Mouse (Mus musculus): Measurements from ENCODE around the gene Atraid.

Atraid gene

DNA sequence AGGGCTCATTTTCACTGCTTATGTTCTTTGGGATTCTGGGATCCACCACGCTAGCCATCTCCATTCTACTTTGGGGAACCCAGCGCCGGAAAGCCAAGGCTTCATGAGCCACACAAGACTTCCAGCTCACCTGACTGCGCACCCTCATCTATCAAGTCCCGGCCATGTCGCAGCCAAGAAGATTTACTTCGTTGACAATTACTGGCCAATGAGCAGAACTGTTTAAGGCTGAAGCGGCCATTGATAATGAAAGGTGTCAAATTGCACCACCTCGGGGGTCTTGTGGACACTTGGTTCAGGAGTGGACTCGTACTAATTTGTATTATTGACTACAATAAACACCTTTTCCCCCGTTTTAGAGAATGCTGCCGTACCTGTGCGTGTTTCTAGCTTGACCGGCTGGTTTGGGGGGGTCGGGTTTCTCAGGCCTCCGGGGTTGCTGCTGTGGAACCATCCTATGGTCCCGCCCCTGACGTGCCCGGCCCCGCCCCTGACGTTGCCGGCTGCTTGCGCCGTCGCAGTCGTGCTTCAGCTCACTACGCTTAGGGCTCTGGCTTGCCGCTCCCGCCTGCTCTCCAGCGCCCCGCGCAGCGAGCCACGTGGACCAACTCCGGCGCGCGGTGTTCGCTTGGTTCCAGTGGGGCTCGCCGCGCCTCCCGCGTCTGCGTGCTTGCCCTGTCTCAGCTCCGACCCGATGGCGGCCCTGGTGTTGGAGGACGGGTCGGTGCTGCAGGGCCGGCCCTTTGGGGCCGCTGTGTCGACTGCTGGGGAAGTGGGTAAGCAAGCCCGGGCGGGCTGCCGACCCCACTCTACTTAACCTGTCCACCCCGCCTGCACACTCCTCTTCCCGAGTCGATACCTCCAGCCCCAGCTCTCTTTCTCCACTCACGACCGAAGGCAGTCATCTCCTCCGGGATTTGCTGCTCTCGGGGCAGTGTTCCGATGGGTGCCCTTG lies 6.4 kb downstream of the Atraid start, which contains the start of gene Cad:
Gene Cad, plus strand, starts transcription at position 520 of the 955 bp plus-strand sequence.
- peak; percentile 96 for DNase-seq

DNA sequence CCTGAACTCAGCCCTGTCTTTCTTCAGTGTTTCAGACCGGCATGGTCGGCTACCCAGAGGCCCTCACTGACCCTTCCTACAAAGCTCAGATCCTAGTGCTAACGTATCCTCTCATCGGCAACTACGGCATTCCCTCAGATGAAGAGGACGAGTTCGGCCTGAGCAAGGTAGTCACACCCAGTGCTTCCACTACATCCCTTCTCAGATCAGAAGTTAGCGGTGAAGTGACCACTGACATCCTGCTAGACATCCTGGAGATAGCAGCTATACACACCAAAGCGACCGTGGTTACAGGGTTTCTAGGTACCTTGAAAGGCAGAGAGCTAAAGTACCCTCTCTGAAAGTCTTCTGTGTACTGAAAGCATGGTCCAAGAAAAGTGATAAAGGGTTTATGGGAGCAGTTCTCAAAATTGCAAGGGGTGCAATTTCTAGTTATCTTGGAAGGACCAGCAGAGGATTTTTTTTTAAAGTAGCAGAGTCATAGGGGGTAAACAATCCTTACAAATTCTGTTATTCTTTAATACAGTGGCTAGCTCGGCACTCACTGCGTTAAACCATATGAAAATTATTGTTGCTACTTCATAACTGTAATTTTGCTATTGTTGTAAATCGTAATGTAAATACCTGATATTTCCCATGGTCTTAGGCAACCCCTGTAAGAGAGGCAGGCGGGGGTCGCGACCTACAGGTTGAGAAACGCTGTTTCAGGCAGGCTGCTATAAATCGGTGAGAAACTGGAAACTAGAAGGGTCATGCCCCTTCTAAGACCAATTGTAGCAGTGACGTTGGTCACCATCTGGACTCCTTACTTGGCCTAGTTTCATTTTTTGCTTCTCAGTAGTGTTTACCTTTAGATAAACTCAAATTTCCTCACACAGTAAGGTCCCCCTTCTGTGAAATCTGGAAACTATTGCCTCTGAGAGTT lies 7.4 kb downstream of the Atraid start:
- DNase-seq, result no peak

DNA sequence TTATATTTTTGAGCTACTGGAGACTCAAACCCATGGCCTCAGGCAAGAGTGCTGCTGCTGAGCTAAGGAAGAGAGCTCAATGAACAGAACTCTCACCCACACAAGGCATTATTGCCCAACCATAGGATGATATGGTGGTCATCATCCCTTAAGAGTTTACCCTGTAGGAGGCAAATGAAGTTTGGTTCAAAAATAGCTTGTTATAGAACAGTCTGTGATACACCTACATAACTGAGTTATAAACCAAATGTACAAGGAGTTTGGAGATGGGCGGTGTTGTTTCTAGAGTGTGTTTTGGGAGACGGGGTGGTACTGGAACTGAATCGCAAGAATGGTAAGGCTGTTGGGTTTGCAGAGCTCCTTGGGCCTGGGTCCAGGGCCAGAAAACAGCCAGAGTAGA lies 21.7 kb downstream of the Atraid start:
- no peak for DNase-seq

DNA sequence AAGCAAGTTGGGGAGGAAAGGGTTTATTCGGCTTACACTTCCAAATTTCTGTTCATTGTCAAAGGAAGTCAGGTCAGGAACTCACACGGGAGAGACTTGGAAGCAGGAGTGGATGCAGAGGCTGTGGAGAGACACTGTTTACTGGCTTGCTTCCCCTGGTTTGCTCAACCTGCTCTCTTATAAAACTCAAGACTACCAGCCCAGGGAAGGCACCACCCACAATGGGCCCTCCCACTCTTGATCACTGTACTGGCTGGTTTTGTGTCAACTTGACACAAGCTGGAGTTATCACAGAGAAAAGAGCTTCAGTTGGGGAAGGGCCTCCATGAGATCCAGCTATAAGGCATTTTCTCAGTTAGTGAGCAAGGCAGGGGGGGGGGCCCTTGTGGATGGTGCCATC lies 22.9 kb downstream of the Atraid start:
- no peak for DNase-seq

DNA sequence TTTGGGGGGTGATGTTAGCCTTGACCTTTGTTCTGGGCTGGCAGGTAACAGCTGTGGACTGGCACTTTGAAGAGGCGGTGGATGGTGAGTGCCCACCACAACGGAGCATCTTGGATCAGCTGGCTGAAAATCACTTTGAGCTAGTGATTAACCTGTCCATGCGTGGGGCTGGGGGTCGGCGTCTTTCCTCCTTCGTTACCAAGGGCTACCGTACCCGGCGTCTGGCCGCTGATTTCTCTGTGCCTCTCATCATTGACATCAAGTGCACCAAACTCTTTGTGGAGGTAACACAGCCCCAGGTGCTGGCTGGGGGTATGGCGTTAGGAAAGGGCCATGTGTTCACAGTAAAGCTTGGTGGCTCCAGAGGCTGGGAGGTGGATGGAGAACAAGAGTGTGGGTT lies 23.7 kb downstream of the Atraid start:
- DNase-seq, result no peak

DNA sequence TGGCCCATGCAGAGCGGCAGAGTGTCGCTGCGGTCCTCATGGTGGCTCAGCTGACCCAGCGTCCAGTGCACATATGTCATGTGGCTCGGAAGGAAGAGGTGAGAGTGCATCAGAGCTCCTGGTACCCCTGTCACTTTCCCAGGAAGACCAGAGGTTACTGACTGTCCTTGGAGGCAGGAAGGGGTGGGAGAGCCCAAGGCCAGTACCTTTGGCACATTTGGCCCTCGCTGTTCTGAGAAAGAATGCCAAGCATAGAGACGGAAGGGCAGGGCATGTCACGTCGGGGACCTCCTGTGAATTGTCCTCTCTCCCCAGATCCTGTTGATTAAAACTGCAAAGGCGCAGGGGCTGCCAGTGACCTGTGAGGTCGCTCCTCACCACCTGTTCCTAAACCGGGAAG lies 25.1 kb downstream of the Atraid start:
- DNase-seq, result no peak

DNA sequence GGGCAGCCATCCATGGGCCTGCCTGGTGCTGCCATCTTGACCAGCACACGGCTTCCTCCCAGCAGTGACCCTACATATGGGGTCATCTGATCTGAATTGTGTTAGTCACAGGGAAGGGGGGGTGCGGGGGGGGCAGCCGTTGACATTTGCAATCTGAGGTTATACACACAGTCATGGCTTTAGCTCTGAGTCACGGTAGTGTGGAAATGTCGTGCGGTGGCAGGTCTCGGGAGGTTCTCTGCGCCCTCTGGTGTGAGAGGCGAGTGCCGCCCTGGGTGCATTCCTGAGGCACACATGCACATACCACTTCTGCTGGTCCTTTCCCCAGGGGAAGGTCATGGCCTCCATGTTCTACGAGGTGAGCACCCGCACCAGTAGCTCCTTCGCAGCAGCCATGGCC lies 28.2 kb downstream of the Atraid start:
- DNase-seq, result no peak

DNA sequence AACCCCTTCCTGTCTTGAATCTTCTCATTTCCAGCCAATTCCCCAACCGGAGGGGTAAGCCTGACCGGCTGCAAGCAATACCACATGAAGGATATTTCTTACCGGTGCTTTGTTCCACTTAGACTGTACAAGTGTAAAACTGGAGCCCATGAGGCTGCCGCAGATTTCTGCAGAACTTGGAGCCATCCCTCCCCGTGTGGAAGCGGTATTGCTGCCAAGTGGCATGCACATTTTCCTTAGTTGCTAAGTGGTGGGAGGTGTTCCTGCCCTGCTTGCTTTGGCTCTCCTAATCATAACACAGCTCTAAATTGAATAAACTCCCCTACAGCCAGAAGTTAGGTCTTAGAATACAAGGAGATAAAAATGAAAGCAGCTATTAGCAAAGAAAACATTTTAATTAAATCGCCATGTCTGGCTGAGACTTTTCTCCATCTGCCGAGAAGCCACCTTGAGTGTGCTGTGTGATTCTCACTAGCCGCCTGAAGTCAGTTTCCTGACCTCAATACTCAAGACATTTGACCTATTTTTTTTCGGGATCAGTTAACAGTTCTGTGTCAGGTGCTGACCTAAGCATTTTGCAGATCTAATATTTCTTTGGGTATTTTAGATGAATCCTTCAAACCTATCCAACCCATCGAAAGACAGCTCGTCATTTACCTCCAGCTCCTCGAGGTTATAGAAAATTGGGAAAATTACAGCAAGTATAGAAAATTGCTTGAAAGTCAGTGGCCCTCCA lies 32.1 kb downstream of the Atraid start:
- DNase-seq, result no peak

DNA sequence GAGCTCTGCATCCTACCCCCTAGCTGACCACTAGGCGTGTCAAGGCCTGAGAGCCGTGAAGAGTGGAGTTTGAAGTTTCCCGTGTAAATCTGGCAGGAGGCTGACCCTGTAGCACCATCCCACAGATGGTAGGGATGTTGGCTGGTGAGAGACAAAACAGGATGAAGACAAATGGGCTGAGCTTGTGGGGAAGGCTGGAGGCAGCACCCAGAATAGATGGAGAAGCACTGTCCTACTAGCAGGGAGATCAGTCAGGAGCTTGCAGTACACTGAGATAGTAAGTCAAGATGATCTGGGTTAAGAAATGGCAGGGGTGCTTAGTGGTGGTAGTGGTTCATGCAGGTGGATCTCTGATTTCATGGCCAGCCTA lies 32.7 kb downstream of the Atraid start:
- no peak for DNase-seq

DNA sequence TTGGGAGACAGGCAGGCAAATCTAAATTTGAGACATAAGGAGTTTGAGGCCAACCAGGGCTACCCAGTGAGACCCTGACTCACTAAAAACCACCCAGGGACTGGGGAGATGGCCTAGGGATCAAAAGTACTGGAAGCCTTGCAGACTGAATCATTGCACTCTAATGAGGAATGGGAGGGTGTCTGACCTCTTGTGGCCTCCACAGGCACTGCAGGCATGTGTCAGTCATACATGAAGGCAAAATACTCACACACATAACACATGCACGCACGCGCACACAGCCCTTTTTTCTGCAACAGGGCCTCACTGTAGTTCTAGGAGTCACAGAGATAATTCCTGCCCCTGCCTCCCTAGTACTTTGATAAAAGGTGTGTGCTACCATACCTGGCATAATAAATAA lies 33.3 kb downstream of the Atraid start:
- peak; percentile 53 to 60 for DNase-seq

DNA sequence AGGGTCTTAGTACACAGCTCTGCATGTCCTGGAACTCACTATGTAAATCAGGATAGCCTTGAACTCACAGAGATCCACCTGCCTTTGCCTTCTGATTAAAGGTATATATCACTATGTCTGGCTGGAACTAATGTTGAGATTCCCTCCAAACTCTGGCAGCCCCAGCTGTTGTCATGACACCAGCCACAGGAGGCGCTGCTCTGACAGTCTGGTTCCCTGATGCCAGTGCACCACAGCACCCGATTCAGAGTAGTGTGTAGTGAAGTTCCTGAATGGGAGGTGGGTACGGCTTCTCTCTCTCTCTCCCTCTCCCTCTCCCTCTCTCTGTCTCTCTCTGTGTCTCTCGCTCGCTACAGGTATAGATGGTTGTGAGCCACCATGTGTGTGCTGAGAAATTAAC lies 34.2 kb downstream of the Atraid start:
- DNase-seq, result peak; percentile 61 to 69

DNA sequence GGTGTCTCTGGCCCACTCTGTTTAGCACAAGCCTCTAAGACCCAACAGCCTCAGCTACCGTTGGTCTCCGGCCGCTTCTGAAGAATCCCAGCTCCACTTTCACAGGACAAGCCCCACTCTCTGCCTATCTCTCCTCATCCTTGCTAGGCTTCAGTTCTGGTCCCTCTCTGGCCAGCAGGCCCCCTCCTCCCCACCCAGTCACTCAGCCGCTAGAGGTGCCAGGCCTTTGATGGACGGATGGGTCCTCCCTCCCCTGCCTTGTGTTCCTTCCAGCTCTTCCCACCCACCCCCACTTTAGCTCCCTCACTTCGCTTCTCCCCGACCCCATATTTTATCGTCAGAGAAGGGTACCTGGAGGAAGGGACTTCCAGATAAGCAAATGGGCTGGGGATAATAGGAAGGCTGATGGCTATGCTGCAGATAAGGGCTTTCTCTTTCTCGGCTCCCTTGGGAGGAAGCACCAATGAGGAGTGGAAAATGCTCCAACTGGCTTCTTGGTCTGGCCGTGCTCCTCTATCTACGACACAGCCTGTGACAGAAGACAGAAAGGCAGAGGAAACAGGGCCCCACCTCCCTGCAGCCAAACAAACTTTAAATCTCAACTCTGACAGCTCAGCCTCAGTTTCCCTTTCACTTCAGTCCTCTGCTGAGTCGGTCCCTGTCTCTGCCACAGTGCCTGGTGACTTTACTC lies 35.0 kb downstream of the Atraid start:
- no peak for DNase-seq

DNA sequence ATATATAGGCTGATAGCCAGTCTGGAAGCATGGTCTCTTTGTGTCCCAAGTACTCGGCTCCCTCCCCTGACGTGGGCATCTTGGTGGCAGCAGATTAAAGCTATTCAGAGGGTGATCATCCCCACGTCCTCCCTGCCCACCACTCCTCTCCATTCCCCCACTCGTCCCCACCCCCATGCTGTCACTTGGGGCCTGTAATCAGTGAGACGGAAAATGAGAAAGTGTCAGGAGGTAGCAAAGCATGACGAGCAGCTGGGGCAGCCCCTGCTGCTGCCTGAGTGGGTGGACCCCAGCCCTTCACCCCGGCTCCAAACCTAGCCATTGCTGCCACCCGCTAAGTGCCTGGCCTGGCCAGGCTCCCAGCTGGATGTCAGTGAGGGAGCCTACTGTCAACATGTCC lies 35.8 kb downstream of the Atraid start:
- no peak for DNase-seq

DNA sequence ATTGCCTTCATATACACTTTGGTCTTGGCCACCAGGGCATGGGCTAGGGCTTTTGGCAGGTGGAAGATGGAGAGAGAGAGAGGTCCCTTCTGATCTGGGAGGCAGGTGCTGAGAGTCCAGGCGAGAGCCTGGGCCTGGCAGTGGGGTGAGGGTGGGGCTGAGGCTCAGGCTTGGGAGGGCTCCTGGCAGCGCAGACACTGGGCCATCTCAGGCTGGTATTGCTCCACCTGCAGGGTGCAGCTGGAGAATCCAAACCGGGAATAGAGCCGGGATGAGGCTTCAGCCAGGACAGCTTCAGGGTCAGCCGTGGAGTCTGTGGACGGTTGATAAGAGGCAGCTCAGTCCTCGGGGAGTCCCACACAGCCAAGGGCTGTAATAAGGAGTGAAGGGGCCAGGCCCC lies 38.5 kb downstream of the Atraid start:
- DNase-seq, result no peak

DNA sequence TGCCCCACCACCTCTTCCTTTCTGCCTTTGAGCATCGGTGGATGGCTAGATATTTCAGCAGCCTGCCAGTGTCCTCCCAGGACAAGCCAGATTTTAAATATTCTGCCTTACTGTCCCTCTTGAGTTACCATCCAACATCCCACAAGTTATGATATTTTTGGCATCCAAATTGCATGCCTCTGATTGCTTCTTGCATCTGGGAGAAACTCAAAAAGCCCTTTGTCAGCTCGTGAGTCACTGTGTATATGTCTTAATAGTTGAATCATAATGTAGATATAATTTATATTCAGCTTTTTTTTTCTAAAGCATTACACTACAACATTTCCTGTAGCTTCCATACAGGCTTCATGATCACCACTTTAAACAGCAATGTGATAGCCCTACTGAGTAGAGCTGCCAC lies 39.0 kb downstream of the Atraid start:
- no peak for DNase-seq

DNA sequence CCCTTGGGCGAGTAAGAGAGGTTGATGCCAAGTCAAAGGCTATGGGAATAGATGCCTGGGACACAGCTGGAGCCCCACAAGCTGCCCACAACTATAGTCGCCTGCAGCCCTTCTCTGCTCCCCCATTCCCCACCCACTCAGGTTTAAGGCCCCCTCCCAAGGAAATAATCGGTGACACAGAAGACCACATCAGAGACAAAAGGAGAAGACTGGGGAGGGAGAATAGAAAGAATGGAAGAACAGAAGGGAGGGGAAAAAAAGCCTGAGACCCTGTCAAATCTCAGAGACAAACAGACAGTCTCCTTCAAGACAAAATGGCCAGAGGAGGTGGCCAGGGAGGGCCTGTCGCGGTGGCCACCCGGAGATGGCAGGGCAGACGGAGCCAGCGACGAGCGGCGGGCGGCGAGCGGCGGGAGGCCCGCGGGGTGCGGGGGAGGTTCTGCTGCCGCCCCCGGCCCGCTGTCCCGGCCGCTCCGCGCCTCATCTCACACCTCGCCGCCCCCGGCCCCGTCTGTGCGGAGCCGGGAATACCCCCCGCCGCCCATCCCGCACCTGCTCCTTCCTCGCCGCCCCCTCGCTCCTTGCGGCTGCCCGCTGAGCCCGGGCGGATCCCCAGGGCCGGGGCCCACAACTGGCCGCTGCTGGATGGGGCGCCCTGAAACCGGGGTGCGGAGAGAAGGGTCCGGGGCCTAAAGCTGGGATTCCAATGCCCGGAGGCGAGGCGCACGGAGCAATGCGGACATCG lies 44.3 kb downstream of the Atraid start:
- DNase-seq, result no peak

DNA sequence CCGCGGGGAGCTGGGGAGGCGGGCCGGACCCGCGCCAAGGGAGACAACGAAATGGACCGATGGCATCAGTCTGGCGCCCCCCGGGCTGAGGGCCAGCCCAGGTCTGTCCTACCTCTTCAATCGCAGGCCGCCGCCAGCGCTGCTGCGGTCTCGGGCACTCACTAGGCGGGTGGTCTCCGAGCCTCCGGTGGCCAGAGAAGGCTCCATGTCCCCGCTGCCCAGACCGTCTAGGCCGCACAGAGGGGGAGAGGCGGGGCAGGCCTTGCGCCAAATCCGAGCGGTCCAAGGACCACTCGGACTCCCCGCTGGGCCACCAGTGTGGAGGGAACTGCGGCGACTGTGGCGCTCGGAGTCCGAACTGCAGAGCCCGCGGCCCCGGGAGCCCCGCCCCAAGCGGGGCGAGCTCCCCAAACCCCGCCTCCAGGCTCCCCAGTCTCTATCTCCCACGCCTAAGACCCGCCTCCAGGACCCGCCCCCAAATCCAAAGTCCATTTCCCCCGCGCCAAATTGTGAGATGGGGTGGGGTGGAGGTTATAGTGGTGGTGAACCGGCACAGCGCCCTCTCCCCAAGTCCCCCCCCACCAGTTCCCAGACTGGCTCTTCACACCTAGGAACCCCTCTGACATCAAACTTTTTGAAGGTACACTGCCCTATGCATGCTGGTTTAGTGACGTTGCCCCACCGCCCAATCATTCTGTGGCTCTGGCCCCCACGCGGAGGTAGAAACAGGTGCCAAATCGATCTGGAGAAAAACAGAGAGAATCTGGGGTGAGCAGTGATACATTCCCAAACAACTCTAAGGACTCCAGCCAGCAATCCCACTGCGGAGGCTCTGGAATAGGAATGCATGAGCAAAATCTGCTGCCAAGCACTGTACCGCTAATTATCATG lies 45.3 kb downstream of the Atraid start:
- DNase-seq, result peak; percentile 50 to 65

DNA sequence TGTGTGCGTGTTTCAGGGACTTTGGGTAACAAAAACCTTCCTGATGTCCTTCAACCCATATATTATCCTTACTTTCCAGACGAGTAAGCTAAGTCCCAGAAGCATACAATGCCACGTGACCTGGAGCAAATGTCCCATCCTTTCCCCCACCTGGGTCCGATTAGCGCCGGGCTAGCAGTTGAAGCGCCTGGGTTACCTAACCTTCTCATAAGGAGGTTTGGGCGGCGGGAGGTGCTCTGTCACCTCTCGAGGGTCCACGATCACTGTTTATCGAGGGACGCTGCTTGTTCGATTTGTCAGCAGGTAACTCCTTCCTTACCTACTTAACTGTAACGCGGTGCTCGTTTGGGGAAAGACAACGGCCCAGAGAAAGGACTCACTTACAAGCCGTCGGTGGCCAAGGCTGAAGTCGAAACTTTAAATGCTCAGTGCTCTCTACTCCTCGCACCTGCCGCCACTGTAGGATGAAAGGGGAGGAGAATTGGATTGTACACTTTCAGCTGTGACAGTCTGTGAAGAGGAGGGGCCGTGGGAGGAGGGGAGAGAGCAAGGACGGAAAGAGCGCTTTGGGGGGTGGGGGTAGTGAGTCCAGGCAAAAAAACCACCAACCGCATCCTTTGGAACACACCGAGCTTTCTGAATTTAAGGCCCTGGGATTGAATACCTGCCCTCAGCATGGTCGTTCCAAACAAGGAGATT lies 46.1 kb downstream of the Atraid start:
- DNase-seq, result peak; percentile 28 to 56

DNA sequence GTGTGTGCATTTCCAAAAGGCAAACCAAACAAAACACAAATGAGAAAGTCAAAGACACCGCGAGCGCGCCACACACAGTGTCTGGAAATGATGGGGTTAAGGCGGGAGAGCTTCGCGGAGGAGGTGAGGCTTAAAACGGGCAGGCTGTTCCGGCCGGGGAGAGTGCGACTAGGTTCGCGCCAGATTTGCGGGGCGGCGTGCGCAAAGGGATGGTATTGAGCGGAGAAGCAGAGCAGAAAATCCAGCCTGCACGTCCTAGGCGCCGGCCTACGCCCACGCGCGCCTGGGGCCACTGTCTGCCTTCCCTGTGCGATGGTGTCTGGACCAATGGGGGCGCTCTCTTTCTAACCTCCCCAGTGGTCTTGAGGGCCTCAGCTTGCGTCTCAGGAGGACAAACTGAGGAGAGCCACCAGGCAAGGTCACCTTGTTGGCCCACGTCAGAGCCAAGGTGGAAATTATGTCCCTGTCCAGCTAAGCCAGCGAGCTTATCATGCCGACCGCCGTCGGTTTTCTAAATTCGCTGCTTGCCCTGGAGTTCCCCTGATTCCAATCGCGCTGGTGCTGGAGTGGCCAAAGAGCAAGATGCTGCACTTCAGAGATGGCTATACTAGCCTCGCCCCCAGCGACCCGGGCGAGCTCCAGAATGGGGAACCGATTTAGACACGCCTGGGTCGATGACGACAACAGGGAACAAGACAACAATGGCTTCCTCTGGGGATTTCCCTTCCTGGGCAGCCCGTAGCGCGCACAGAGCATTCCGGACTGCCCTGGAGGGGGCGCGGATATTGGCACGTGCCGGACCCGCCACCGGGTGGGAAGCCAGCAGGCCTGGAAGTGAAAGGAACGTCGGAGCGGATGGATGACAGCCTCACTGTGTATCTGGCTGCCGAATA lies 46.9 kb downstream of the Atraid start:
- peak; percentile 32 to 44 for DNase-seq

Measured in thymus, postnatal 36 days (tissue).